8 mouse cellular contexts compared by ENCODE assay signal in genomic region chr8:71728826-71729620, GRCm38 (mm10). TPM values are rescaled to one million over a fixed set of nuclear protein-coding genes. Genes with fewer than 3 reads are reported as not detected.
DNase-seq lines count a peak whose midpoint lies in the region; ATAC-seq and TF ChIP-seq lines count a peak whose summit lies in the region.

No protein-coding gene starts in this region.

- H3K4me2 ChIP-seq in kidney, embryonic 15.5 days: peak overlapping the region; percentile 73
- peak overlapping the region; percentile 75 for H3K4me2 ChIP-seq in forebrain, embryonic 15.5 days (replicated peaks)
- H3K4me2 ChIP-seq in liver, embryonic 15.5 days: peak overlapping the region; percentile 63

- no peak for ATAC-seq in kidney, embryonic 15.5 days (replicated peaks; ENCODE audit: low FRiP score)
- ATAC-seq in forebrain, embryonic 15.5 days (replicated peaks): peak; percentile 40
- no peak for ATAC-seq in liver, embryonic 15.5 days (ENCODE audit: insufficient read depth)

- TF ChIP-seq POLR2A in kidney, adult 2 months (IDR thresholded peaks at IDR 0.05; ENCODE audit: low read depth, low read length): no peak

- H3K9ac ChIP-seq in kidney, embryonic 15.5 days: 0 out of 2 replicates have a peak overlapping the region, but pooled peaks have one; percentile 21
- peak overlapping the region; percentile 57 for H3K9ac ChIP-seq in forebrain, embryonic 15.5 days (replicated peaks)
- H3K9ac ChIP-seq in liver, embryonic 15.5 days: no peak overlapping the region

- no peak overlapping the region for H3K27ac ChIP-seq in kidney, embryonic 15.5 days
- H3K27ac ChIP-seq in kidney, adult 2 months (ENCODE audit: insufficient read depth, low read depth, low read length): no peak overlapping the region
- peak overlapping the region; percentile 78 for H3K27ac ChIP-seq in forebrain, embryonic 15.5 days (replicated peaks)
- no peak overlapping the region for H3K27ac ChIP-seq in liver, embryonic 15.5 days (replicated peaks)

- no peaks in the 10 kb centered on the region for H3K36me3 ChIP-seq in kidney, embryonic 15.5 days
- H3K36me3 ChIP-seq in kidney, adult 2 months (ENCODE audit: control insufficient read depth, insufficient read depth, low read length): no peaks in the 10 kb centered on the region
- H3K36me3 ChIP-seq in forebrain, embryonic 15.5 days: no peaks in the 10 kb centered on the region
- no peaks in the 10 kb centered on the region for H3K36me3 ChIP-seq in liver, embryonic 15.5 days (replicated peaks)

- WGBS in kidney, embryonic 15.5 days: 5% methylated on average over 14 of the region's 16 CpGs
- WGBS in kidney, adult 2 months: 10% methylated on average over 14 of the region's 16 CpGs
- 3% methylated on average over 14 of the region's 16 CpGs for WGBS in forebrain, embryonic 15.5 days
- WGBS in liver, embryonic 15.5 days (ENCODE audit: insufficient replicate concordance): 2% methylated on average over 16 of the region's 16 CpGs

- H3K27me3 ChIP-seq in kidney, embryonic 15.5 days: peaks cover 48% of the 10 kb centered on the region
- no peaks in the 10 kb centered on the region for H3K27me3 ChIP-seq in kidney, adult 2 months (replicated peaks; ENCODE audit: control insufficient read depth, insufficient read depth, low read length)
- H3K27me3 ChIP-seq in forebrain, embryonic 15.5 days: no peaks in the 10 kb centered on the region
- H3K27me3 ChIP-seq in liver, embryonic 15.5 days: peaks cover 24% of the 10 kb centered on the region

- no peak for TF ChIP-seq CTCF in kidney, adult 2 months (conservative IDR thresholded peaks at IDR 0.05; ENCODE audit: insufficient read depth, insufficient read length, low read depth, low read length)

- H3K4me3 ChIP-seq in kidney, embryonic 15.5 days (replicated peaks): peak overlapping the region; percentile 39
- H3K4me3 ChIP-seq in kidney, adult 2 months (ENCODE audit: insufficient read depth, low read depth, low read length): no peak overlapping the region
- peak overlapping the region; percentile 47 for H3K4me3 ChIP-seq in forebrain, embryonic 15.5 days
- peak overlapping the region; percentile 34 for H3K4me3 ChIP-seq in liver, embryonic 15.5 days (replicated peaks)

- H3K9me3 ChIP-seq in kidney, embryonic 15.5 days (replicated peaks): no peaks in the 10 kb centered on the region
- no peaks in the 10 kb centered on the region for H3K9me3 ChIP-seq in forebrain, embryonic 15.5 days
- H3K9me3 ChIP-seq in liver, embryonic 15.5 days (replicated peaks): no peaks in the 10 kb centered on the region

- no peak for DNase-seq in kidney, adult 2 months
- DNase-seq in ZHBTc4 (ENCODE audit: low read depth, low spot score): peak; percentile 75
- DNase-seq in thymus, adult 18-20 months: peak; percentile 48 to 64
- DNase-seq in ovary, postnatal 14 days (ENCODE audit: low spot score): no peak
- DNase-seq in kidney, postnatal 25 days: no peak

- H3K4me1 ChIP-seq in kidney, embryonic 15.5 days: peaks cover 18% of the 10 kb centered on the region
- H3K4me1 ChIP-seq in kidney, adult 2 months (ENCODE audit: control insufficient read depth, insufficient read depth, low read length): no peaks in the 10 kb centered on the region
- peaks cover 22% of the 10 kb centered on the region for H3K4me1 ChIP-seq in forebrain, embryonic 15.5 days
- H3K4me1 ChIP-seq in liver, embryonic 15.5 days (replicated peaks): peaks cover 36% of the 10 kb centered on the region

RNA-seq across cellular contexts. Expression of gene Fcho1, which starts 3.5 kb away (rescaled TPM):
- 6.3 and 6.5 TPM in 2 replicates for polyA plus RNA-seq in kidney, embryonic 15.5 days (2015; fragmentation: Nextera tagmentation; extraction: Ambion mirVana)
- polyA plus RNA-seq in kidney, adult 2 months (2012; rRNA removed): 4.2 and 9.5 TPM in 2 replicates
- polyA plus RNA-seq in forebrain, embryonic 15.5 days (2015; fragmentation: Nextera tagmentation; extraction: Ambion mirVana): 70.9 and 71.7 TPM in 2 replicates
- polyA plus RNA-seq in liver, embryonic 15.5 days (2015; fragmentation: Nextera tagmentation; extraction: Ambion mirVana): 23.0 and 25.0 TPM in 2 replicates

RNA-seq across cellular contexts. Expression of gene B3gnt3, which starts 27.4 kb away (rescaled TPM):
- 2.8 and 3.9 TPM in 2 replicates for polyA plus RNA-seq in kidney, embryonic 15.5 days (2015; fragmentation: Nextera tagmentation; extraction: Ambion mirVana)
- 5.5 and 5.9 TPM in 2 replicates for polyA plus RNA-seq in kidney, adult 2 months (2012; rRNA removed)
- polyA plus RNA-seq in forebrain, embryonic 15.5 days (2015; fragmentation: Nextera tagmentation; extraction: Ambion mirVana): 0.42 and 0.46 TPM in 2 replicates
- polyA plus RNA-seq in liver, embryonic 15.5 days (2015; fragmentation: Nextera tagmentation; extraction: Ambion mirVana): 4.1 and 5.2 TPM in 2 replicates

RNA-seq across cellular contexts. Expression of gene Insl3, which starts 40.0 kb away (rescaled TPM):
- polyA plus RNA-seq in kidney, embryonic 15.5 days (2015; fragmentation: Nextera tagmentation; extraction: Ambion mirVana): 1.2 and 1.7 TPM in 2 replicates
- polyA plus RNA-seq in kidney, adult 2 months (2012; rRNA removed): 14.5 and 17.8 TPM in 2 replicates
- polyA plus RNA-seq in forebrain, embryonic 15.5 days (2015; fragmentation: Nextera tagmentation; extraction: Ambion mirVana): 0.54 TPM in 1 of 2 replicates, not detected in the other
- polyA plus RNA-seq in liver, embryonic 15.5 days (2015; fragmentation: Nextera tagmentation; extraction: Ambion mirVana): 2.2 and 3.0 TPM in 2 replicates

RNA-seq across cellular contexts. Expression of gene Jak3, which starts 52.9 kb away (rescaled TPM):
- polyA plus RNA-seq in kidney, embryonic 15.5 days (2015; fragmentation: Nextera tagmentation; extraction: Ambion mirVana): 6.3 and 7.2 TPM in 2 replicates
- polyA plus RNA-seq in kidney, adult 2 months (2012; rRNA removed): 15.1 and 16.5 TPM in 2 replicates
- 2.9 and 3.3 TPM in 2 replicates for polyA plus RNA-seq in forebrain, embryonic 15.5 days (2015; fragmentation: Nextera tagmentation; extraction: Ambion mirVana)
- 6.4 and 6.9 TPM in 2 replicates for polyA plus RNA-seq in liver, embryonic 15.5 days (2015; fragmentation: Nextera tagmentation; extraction: Ambion mirVana)

RNA-seq across cellular contexts. Expression of gene Unc13a, which starts 57.5 kb away (rescaled TPM):
- 0.80 and 1.2 TPM in 2 replicates for polyA plus RNA-seq in kidney, embryonic 15.5 days (2015; fragmentation: Nextera tagmentation; extraction: Ambion mirVana)
- 1.3 and 2.1 TPM in 2 replicates for polyA plus RNA-seq in kidney, adult 2 months (2012; rRNA removed)
- polyA plus RNA-seq in forebrain, embryonic 15.5 days (2015; fragmentation: Nextera tagmentation; extraction: Ambion mirVana): 23.3 and 23.6 TPM in 2 replicates
- polyA plus RNA-seq in liver, embryonic 15.5 days (2015; fragmentation: Nextera tagmentation; extraction: Ambion mirVana): 0.16 and 0.20 TPM in 2 replicates

Comparison
In these comparisons a context has a peak if more than half of its experiments do, and no peak if none do; other contexts are left out.
1. DNase-seq: peak in ZHBTc4 (single experiment) and thymus, adult 18-20 months (2 of 2); none in kidney, adult 2 months (single experiment), ovary, postnatal 14 days (single experiment) and kidney, postnatal 25 days (0 of 2).
2. Peak in every context shown above with its lines, with median percentiles within 50 percentile points of each other: H3K4me2 ChIP-seq.